Mouse (Mus musculus) heart, postnatal 14 days (tissue): ENCODE results near the gene Vmn1r3. TPM values are rescaled to one million over a fixed set of nuclear protein-coding genes. Genes with fewer than 3 reads are reported as not detected.
"Not testable (repeated sequence)": the region's sequence is repeated elsewhere in the genome, so short reads cannot be mapped to it uniquely, and the experiment has no call there.

Experiments
- DNase-seq, 2 experiments: peaks; one replicate each; pipeline ENCODE4 v3.0.0; 2021 to 2022
- intact Hi-C: fragments of 180-260 bp; cut with DNase I; formaldehyde crosslinking; loops from one replicate; pipeline ENCODE4 v1.15.1; 2025
- long read RNA-seq, 2 experiments: library from polyadenylated mRNA; stranded (forward); transcript quantifications; one replicate each; pipeline ENCODE4 v2.0.0; 2021
- total RNA-seq, 2 experiments: library from RNA; stranded (reverse); gene quantifications; 2 replicates each; pipeline ENCODE4 v1.2.3; 2021

The Vmn1r3 gene
- total RNA-seq: not detected
- long read RNA-seq, experiment 1: 0 reads
- long read RNA-seq, experiment 2: 0 reads

DNA sequence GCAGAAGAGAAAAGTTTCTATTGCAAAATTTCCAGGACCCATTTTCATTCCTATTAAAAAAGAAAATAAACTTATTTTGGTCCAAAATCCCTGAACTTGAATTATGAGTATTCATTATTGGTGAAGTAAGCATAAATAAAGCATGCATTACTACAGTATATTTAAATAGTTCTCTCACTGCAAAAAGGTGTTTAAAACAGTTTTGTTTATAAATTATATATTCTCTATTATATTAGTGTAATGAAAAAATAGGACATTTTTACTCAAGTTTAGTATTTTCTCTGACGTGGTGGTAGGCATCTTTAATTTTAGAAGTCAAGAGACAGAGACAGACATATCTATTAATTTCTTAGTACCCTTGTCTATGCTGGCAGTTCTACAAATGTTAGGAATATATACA, at the start of gene Vmn1r3:
Gene Vmn1r3, minus strand, starts transcription at position 101 of the 400 bp plus-strand sequence.
- intact Hi-C loops, DNase-seq: not testable (repeated sequence)

DNA sequence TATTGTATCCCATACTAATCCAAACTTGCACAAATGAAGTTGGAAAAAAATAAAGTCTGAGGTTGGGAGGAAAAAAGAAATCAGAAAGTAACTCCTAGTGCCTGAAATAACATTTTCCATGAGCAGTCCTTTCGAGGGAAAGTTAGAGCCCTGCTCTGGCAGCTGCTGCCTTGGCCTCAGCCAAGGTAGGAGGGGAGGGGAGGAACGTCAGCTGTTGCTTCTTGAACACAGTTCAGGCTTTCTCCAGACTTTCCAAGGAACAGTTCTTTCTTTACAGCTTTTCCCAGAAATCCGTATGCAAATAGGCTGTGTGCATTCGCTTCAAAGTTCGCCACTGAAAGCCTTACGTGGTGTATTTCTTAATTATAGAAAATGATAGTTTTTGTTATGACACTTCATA, 46.9 kb upstream of the Vmn1r3 start:
- DNase-seq: peak; percentile 75 to 84

DNA sequence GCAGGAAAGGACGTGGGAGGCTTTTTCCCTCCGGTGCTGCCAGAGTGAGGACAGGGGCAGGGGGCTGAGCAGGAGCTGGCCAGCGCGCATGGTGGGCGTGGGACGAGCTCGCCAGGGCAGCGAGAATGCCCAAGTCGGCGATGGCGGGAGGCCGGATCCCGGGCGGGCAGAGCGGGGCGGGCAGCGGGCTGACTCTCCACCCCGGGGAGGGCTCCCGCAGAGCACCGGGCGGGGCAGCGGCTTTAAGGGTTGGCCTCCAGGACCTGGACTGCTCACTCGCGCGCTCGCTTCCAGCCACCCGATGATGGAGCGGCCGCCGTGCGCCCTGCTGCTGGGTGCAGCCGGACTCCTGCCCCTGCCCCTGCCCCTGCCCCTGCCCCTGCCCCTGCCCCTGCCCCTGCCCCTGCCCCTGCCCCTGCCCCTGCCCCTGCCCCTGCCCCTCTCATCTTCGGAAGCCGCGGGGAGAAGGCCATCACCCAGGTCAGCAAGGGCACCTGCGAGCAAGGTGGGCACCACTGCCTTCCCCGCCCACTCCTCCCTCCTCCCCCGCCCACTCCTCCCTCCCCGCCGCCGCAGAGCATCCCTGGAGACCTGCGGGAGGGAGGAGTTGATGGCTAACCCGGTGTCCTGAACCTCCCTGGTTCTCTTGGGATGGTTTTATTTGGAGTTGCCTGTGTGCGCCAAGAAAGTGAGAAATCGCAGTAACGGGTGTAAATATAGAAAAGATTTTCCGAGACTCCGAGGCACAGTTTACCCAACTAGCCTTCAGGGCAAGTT, 45.9 kb upstream of the Vmn1r3 start:
- intact Hi-C loops: no loop called here
- DNase-seq: peak; percentile 75

More for the DNA sequence above, 46.9 kb upstream of the Vmn1r3 start:
- intact Hi-C loops: no loop called here

DNA sequence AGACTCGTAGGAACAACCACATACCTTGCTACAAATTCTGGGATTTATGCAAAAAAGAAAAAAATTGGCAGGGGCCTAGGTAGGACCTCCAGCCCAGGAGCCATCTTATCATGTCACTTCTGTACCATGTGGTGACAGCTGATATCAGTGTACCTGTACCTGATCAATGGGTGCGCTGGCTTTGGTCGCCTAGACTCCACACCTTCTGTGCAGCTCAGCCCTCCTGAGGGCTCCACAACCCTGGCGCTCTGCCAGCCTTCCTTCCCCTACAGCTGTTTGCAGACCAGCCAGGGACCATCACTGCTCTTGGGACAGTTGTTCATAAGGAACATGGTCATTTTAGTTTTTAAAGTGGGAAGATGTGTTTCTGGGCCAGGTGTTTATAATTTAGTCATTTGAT, 44.4 kb upstream of the Vmn1r3 start:
- DNase-seq: peak; percentile 61 to 65
- intact Hi-C loops: no loop called here

DNA sequence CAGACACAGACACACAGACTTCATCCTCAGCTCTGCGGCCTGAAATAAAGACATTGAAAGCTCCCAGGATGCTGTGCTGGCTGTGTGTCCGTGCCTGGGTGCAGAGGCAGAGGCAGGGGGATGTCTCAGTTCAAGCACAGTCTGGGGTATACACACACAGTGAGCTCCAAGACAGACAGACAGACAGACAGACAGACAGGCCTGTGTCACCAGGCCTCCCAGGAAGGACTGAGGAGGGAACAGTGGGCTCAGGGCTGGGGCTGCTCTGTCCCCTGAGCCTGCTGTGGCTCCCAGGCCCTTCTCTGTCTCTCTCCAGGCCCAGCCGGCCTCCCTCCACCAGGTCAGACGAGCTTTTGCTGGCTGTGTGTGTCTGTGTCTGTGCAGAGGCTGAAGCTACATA, 43.3 kb upstream of the Vmn1r3 start:
- no peak for DNase-seq
- intact Hi-C loops: no loop called here

DNA sequence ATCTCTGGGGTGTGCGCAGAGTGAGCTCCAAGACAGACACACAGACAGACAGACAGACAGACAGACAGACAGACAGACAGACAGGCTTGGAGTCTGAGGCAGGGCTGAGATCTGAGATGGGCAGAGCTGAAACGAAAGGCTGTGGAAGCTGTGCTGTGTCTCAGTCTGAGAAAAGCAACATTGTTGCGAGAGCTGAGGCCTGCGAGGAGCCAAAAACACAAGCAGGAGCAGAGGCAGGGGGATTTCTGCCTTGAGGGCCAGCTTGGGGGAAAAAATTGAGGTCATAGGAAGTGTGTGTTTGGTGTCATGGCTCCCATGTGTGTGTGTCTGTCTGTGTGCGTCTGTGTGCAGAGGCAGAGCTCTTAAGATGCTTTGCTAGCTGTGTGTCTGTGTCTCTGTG, 42.6 kb upstream of the Vmn1r3 start:
- intact Hi-C loops: no loop called here
- DNase-seq: no peak

DNA sequence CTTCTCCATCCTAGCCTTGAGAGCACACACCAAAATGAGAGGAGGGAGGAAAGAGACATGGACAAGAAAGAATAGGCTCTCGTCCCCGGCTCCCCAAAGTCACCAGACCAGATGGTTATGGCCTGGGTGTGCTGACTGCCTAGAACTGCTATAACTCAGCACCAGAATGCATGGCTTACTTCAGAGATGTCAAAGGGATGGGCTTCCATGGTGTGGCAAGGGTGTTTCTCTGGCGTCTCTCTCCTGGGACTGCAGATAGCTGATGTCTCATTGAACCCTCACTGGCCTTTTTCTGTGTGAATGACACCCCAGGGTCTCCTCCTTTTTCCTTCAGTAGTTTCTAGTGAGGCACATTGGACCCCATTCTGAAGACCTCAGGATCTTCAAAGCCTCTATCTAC, 41.3 kb upstream of the Vmn1r3 start:
- intact Hi-C loops: no loop called here
- no peak for DNase-seq

DNA sequence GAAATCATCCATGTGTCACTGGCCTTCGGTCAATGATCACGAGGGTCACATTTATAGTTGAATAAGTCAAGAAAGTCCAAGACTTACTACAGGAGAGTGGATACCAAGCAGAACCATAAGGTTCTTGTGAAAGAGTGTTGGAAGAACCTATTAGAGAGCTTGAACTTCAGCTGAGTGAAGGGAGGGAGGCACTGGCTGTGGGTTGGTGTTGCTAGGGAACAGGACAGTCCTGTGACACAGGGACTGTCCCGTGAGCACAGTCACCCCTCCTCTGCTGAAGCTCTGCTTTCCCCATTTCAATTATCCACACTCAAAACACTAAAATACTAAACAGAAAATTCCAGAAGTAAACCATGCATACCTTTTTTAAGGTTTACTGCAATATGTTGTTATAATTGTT, 40.3 kb upstream of the Vmn1r3 start:
- intact Hi-C loops, DNase-seq: not testable (repeated sequence)

DNA sequence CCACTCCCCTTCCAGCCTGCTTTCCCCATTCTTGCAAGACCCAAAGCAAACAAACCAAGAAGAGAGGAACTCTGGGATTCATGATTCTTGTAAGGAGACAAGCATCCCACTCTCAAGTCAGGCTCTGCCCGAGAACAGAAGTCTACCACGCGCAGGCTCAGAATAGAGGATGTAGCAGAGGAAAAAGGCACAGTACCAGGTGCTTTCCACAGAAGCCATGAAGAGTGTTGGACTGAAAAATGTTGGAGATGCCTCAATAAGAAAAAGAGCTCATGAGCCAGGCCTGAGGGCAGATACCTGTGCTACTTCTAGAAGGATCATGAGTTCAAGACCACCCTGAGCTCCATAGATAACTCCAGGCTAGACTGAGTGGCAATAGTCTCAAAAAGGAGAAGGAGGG, 39.7 kb upstream of the Vmn1r3 start:
- DNase-seq, intact Hi-C loops: not testable (repeated sequence)

DNA sequence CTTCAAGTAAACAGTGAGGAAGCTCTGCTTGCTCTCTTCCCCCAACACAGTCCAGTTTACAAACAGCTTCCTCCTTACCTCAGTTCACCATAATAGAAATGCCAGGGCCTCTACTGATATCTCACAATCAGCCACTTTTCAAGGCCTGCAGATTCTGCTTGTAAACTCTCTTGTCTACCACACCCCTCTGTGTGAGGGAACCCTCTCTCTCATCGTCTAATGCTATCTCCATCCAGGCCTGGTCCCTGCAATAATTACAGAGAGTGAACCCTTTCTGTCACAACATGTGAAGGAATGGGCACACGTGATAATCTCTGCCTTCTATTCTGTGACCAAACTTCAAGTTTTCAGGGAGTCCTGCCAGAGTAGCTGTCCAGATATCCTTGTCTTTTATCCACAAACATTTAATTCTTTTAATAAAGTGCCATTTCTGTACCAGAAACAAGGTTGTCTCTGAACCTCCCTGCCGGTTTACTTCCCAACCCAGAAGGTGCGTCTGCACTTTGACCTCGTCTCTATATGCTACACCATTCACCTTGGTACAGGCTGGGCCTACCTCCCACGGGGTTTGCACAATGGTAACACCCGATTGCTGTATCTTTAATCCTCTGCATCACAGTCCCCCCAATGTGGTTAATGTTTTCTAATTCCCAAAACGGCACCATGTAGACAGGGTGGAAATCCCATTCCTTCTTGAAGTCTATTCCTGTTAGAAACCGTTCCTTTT, 38.5 kb upstream of the Vmn1r3 start:
- intact Hi-C loops, DNase-seq: not testable (repeated sequence)

DNA sequence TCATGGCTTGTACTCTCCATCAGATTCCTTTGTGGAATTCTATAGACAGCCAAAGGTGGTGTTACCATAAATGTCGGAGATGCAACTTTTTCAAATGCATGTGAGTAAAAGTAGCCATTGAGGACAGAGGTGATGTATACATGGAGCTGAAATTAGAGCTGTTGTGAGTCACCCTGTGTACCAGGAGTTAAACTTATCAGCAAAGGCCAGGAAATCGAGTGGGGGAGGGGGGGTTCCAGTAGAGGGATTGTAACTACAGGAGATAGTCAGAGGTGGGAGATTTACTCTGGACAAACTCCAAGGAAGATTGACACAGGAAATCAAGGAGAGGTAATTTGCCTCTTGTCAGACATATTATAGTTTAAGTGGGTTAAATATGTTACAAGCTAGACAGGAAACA, 31.2 kb upstream of the Vmn1r3 start:
- DNase-seq, intact Hi-C loops: not testable (repeated sequence)

DNA sequence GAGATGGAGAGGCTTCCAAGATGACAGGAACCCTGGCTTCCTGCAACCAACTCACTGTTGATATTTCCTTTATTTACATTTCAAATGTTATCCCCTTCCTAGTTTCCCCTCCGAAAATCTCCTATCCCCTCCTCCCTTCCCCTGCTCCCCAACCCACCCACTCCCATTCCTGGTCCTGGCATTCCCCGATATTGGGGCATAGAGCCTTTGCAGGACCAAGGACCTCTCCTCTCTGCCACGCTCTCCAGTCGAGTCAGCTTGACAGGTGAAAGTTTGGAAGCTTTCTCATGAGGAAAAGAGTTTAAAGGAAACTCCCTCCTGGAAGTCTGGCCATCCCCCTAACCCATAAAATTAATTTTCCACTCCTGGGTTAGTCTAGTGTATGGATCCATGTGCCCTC, 28.2 kb upstream of the Vmn1r3 start:
- DNase-seq, intact Hi-C loops: not testable (repeated sequence)

DNA sequence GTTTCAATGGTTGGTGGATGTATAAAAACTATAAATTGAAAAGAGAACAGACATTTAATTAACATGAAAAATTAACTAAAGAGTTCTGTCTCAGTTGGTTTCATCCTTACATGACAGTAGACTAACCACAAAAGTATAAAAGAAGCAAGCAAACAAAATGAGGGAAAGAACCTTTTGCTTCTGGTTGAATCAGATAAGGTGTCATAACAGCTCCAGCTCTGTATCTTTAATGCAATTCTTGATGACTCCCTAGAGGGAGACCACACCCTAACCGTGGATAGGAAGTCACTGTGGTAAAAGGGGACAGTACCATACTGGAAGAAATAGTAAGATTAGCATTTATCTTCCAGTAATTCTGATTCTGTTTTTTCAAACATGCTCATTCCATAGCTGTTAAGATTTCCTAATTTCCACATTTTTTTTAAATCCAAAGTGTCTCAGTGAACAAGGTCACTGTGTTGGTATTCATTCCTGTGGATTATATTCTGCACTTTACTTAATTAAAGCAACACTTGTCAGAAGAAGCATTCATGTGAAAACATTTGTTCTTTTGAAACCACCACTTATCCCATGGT, 24.6 kb upstream of the Vmn1r3 start:
- intact Hi-C loops, DNase-seq: not testable (repeated sequence)

DNA sequence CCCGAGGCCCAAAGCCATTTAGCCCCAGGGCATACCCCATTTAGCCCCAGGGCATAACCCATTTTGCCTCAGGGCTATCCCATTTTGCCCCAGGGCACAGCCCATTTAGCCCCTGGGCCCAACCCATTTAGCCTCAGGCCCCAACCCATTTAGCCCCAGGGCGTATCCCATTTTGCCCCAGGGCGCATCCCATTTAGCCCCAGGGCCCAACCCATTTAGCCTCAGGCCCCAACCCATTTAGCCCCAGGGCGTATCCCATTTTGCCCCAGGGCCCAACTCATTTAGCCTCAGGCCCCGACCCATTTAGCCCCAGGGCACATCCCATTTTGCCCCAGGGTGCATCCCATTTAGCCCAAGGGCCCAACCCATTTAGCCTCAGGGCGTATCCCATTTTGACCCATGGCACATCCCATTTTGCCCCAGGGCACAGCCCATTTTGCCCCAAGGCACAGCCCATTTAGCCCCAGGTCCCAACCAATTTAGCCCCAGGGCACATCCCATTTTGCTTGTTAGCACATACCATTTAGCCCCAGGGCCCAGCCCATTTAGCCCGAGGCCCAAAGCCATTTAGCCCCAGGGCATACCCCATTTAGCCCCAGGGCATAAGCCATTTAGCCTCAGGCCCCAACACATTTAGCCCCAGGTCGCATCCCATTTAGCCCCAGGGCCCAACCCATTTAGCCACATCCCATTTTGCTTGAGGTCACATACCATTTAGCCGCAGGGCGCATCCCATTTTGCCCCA, 8.2 kb downstream of the Vmn1r3 start:
- DNase-seq, intact Hi-C loops: not testable (repeated sequence)

DNA sequence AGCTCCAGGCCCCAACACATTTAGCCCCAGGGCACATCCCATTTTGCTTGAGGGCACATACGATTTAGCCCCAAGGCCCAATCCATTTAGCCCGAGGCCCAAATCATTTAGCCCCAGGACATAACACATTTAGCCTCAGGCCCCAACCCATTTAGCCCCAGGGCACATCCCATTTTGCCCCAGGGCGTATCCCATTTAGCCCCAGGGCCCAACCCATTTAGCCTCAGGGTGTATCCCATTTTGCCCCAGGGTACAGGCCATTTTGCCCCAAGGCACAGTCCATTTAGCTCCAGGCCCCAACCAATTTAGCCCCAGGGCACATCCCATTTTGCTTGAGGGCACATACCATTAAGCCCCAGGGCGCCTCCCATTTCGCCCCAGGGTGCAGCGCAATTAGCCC, 9.0 kb downstream of the Vmn1r3 start:
- DNase-seq, intact Hi-C loops: not testable (repeated sequence)

DNA sequence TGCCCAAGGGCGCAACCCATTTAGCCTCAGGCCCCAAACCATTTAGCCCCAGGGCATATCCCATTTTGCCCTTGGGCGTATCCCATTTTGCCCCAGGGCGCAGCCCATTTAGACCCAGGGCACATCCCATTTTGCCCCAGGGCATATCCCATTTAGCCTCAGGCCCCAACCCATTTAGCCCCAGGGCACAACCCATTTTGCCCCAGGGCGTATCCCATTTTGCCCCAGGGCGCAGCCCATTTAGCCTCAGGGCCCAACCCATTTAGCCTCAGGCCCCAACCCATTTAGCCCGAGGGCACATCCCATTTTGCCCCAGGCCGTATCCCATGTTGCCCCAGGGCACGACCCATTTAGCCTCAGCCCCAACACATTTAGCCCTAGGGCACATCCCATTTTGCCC, 9.4 kb downstream of the Vmn1r3 start:
- intact Hi-C loops: not testable (repeated sequence)

DNA sequence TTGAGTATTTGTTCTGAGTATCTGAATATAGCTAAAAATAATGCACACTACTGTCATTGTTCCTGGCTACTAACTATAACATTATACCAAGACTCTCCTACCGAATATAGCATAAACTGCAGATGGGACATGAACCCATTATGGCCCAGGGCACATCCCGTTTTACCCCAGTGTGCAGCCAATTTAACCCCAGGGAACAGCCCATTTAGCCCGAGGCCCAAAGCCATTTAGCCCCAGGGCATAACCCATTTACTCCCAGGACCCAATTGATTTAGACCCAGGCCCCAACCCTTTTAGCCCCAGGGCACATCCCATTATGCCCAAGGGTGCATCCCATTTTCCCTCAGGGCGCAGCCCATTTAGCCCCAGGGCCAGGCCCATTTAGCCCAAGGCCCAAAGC, 10.6 kb downstream of the Vmn1r3 start:
- intact Hi-C loops, DNase-seq: not testable (repeated sequence)

More for the DNA sequence above, 9.4 kb downstream of the Vmn1r3 start:
- not testable (repeated sequence) for DNase-seq

DNA sequence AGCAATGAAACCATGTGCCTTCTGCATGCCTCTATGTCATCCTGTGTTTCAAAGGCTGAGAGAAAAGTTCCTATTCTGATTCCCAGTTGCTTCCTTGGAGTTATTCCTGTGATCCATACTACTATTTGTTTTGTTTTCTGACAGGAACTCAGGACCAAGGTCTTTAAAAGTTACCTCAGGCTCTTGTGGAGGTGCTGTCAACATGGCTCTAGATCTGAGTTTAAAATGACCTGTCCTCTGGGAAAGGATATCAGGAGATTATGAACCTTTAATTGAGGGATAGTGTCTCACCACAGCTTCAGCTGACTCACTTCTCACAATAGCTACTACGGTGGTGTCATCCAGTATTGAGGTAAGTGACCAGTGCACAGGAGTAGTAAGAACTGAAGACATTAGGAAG, 18.1 kb downstream of the Vmn1r3 start, which contains the start of gene Vmn1r2:
Gene Vmn1r2, plus strand, starts transcription at position 301 of the 400 bp plus-strand sequence.
- intact Hi-C loops, DNase-seq: not testable (repeated sequence)

DNA sequence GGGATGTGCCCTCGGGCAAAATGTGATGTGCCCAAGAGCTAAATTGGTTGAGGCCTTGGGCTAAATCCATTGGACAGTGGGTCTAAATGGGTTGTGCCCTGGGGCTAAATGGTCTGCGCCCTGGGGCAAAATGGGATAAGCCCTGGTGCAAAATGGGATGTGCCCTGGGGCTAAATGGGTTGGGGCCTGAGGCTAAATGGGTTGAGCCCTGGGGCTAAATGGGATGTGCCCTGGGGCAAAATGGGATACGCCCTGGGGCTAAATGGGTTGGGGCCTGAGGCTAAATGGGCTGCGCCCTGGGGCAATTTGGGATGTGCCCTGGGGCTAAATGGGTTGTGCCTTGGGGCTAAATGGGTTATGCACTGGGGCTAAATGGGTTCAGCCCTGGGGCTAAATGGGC, 20.1 kb downstream of the Vmn1r3 start:
- intact Hi-C loops: no loop called here
- DNase-seq: peak in 1 of 2 experiments; percentile 9

DNA sequence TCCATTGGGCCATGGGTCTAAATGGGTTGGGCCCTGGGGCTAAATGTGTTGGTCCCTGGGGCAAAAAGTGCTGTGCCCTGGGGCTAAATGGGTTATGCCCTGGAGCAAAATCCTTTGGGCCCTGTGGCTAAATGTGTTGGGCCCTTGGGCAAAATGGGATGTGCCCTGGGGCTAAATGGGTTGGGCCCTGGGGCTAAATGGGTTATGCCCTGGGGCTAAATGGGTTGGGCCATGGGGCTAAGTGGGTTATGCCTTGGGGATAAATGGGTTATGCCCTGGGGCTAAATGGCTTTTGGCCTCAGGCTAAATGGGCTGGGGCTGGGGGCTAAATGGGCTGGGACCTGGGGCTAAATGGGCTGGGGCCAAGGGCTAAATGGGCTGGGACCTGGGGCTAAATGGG, 20.7 kb downstream of the Vmn1r3 start:
- DNase-seq, intact Hi-C loops: not testable (repeated sequence)
